Mouse (Mus musculus) neural tube, embryonic 15.5 days (tissue): Measurements from ENCODE around the gene Slit3. TPM values are rescaled to one million over a fixed set of nuclear protein-coding genes. Genes with fewer than 3 reads are reported as not detected.

Experiments
- ATAC-seq: fragments of 200-750 bp; cut with Nextera tagmentation; 2 replicates; pipeline ENCODE4 v1.8.0; 2017; ENCODE audit warnings: mild to moderate bottlenecking, moderate TSS enrichment, moderate library complexity; ENCODE audit not compliant: low FRiP score
- H3K27ac ChIP-seq: fragments of 300-500 bp; sonication (generic); replicated peaks from 2 replicates; pipeline ENCODE4 v1.5.1; 2015; ENCODE audit warnings: mild to moderate bottlenecking, inconsistent platforms
- H3K27me3 ChIP-seq: fragments of 300-500 bp; sonication (generic); replicated peaks from 2 replicates; pipeline ENCODE4 v1.6.1; 2015; ENCODE audit warnings: inconsistent platforms
- H3K36me3 ChIP-seq: fragments of 300-500 bp; sonication (generic); 2 replicates; pipeline ENCODE4 v1.6.1; 2015; ENCODE audit warnings: inconsistent platforms
- H3K4me1 ChIP-seq: fragments of 300-500 bp; sonication (generic); 2 replicates; pipeline ENCODE4 v1.6.1; 2015; ENCODE audit warnings: inconsistent platforms
- H3K4me2 ChIP-seq: fragments of 300-500 bp; sonication (generic); 2 replicates; pipeline ENCODE4 v1.6.1; 2015; ENCODE audit warnings: inconsistent platforms, mild to moderate bottlenecking, moderate library complexity
- H3K4me3 ChIP-seq: fragments of 300-500 bp; sonication (generic); replicated peaks from 2 replicates; pipeline ENCODE4 v1.5.1; 2015; ENCODE audit warnings: mild to moderate bottlenecking, inconsistent platforms
- H3K9ac ChIP-seq: fragments of 300-500 bp; sonication (generic); replicated peaks from 2 replicates; pipeline ENCODE4 v1.6.1; 2015; ENCODE audit warnings: mild to moderate bottlenecking, inconsistent platforms
- H3K9me3 ChIP-seq: fragments of 300-500 bp; sonication (generic); replicated peaks from 2 replicates; pipeline ENCODE4 v1.6.1; 2016; ENCODE audit warnings: inconsistent platforms
- WGBS: fragments of 180-500 bp; shearing (Covaris S2); methylation state at CpG from one replicate; pipeline ENCODE4 v1.1.7; 2015; ENCODE audit warnings: mixed read lengths; 5-methylcytosine and 5-hydroxymethylcytosine counted together
- polyA plus RNA-seq: library from polyadenylated mRNA; unstranded; fragments of >200 nt; fragmentation: Nextera tagmentation; extraction: Ambion mirVana; gene quantifications from 2 replicates; pipeline ENCODE4 v1.2.1, GENCODE M21; 2015

Gene Slit3
- polyA plus RNA-seq, 1 experiment from 2014 or later: 26.2 TPM

DNA sequence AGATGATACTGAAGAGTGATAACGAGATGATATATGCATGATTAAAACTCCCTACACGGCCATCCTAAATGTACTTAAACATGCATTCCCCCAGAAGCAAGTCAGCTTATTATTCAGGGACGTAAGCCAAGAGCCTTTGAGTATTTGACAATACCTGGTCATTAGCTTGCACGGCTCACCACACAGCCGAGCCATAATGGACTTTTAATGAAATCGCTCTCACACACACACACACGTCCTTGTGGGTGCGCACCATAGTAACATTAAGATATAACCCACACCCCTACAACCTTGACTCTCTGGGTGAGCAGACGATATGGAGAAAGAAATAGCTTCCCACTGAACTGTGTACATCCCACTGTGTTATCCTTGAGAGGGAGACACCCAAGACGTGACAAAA, 82.6 kb downstream of the Slit3 start:
- H3K27me3 ChIP-seq: peaks cover 22% of the 10 kb centered on the region
- H3K4me2 ChIP-seq: peak overlapping the region; percentile 32
- peaks cover 32% of the 10 kb centered on the region for H3K4me1 ChIP-seq
- H3K4me3 ChIP-seq: no peak overlapping the region
- no peak overlapping the region for H3K9ac ChIP-seq
- H3K27ac ChIP-seq: peak overlapping the region; percentile 28; the same call in 1 of the 2 replicates
- no peaks in the 10 kb centered on the region for H3K9me3 ChIP-seq
- WGBS: 13% methylated on average over 10 of the region's 10 CpGs
- no peaks in the 10 kb centered on the region for H3K36me3 ChIP-seq
- ATAC-seq: peak; percentile 57; the same call in 1 of the 2 replicates

DNA sequence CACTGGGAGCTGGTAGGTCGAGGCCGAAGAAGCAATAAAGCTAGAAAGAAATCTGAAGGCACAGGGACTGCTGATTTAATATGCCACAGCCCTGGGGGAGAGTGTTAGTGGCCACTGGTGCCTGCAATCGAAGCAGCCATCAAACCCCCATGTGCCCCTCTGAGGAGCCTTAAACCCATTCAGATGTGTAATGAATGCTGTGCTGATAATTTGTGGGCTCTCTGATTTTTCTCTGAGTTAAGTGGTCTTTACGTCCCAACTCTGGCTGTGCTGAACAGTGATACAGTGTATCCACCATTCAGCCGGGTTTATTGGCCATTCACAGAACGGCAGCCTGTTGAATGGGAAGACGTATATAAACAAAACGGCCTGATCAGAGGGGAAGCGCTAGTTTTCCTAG, 83.1 kb downstream of the Slit3 start:
- Histone ChIP-seq H3K9me3 (no peaks in the 10 kb centered on the region), H3K9ac (no peak overlapping the region), H3K4me3 (no peak overlapping the region), H3K27ac (peak overlapping the region; percentile 28; the same call in 1 of the 2 replicates), H3K27me3 (peaks cover 18% of the 10 kb centered on the region), H3K36me3 (no peaks in the 10 kb centered on the region), H3K4me1 (peaks cover 32% of the 10 kb centered on the region), H3K4me2 (peak overlapping the region; percentile 32)
- WGBS: 2% methylated on average over 9 of the region's 9 CpGs
- peak; percentile 74 for ATAC-seq

DNA sequence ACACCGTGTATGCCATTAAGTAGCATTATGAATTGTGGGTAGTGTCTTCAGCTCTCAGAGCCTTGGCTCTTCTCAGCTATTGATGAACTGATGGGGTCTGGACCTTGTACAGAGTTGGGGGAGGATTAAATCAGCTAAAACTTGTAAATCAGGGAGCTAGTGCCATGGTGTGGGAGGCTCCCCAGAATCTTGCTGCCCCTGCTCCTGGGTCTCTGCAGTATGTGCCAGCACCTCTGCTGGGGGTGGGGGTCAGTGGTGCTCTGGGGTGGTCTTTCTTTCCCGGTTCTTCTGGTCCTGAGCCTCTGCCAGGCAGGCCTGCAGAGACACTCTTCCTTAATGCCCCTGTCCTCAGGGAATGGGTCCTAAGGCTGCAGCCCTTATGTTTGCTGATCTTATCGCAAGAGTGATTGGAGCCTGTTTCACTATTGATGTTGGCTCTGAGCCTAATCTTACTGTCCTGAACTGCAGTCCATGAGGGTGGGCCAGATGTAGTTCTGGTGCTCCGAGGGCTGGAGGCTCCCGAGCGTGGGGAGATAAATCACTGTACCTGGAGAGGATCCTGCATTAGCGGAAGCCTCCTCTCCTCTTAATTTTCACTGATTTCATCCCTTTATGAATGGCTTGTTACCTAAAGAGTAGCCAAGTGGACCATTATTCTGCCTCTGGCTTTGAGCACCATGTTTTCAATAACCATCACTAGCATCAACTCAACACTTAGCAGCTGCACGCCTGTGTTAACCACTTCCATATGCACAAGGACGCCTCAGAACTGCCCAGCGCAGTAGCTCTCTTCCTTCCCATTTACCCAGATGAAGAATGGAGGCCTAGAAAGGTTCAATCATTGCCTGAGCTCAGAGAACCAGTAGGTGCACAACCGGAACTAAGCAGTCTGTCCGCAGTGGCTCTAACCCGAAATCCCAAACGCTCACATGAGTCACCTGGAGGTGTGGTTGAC, 90.0 kb downstream of the Slit3 start:
- ATAC-seq: no peak
- no peak overlapping the region for H3K27ac ChIP-seq
- no peaks in the 10 kb centered on the region for H3K36me3 ChIP-seq
- 75% methylated on average over 14 of the region's 14 CpGs for WGBS
- no peak overlapping the region for H3K4me2 ChIP-seq
- H3K9ac ChIP-seq: no peak overlapping the region
- H3K9me3 ChIP-seq: no peaks in the 10 kb centered on the region
- H3K27me3 ChIP-seq: peaks cover 4% of the 10 kb centered on the region; the same call in 1 of the 2 replicates
- no peak overlapping the region for H3K4me3 ChIP-seq
- peaks cover 4% of the 10 kb centered on the region; the same call in 1 of the 2 replicates for H3K4me1 ChIP-seq

DNA sequence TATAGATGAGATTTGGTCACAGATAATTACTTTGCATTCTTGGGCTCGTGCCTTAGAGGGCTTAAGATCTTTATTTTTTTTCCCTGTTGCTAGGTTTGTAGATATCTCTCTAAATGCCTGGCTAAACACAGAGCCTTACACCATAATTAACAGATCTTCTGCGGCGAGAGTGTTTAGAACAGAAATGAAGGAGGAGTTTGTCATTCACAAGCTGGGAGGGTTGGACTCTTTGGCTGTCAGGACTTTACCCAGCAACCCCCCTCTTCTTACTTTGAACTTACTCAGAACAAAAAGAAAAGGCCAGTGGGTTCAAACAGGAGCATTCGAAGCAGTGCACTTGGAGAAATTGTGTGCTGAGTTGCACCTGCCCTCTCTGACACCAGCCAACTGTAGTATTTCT, 103.0 kb downstream of the Slit3 start:
- Histone ChIP-seq H3K9me3 (no peaks in the 10 kb centered on the region), H3K4me3 (no peak overlapping the region), H3K27me3 (peaks cover 9% of the 10 kb centered on the region; the same call in 1 of the 2 replicates), H3K27ac (no peak overlapping the region), H3K4me2 (no peak overlapping the region), H3K36me3 (no peaks in the 10 kb centered on the region), H3K9ac (no peak overlapping the region), H3K4me1 (no peaks in the 10 kb centered on the region)
- no peak for ATAC-seq
- 20% methylated on average over 4 of the region's 4 CpGs for WGBS

DNA sequence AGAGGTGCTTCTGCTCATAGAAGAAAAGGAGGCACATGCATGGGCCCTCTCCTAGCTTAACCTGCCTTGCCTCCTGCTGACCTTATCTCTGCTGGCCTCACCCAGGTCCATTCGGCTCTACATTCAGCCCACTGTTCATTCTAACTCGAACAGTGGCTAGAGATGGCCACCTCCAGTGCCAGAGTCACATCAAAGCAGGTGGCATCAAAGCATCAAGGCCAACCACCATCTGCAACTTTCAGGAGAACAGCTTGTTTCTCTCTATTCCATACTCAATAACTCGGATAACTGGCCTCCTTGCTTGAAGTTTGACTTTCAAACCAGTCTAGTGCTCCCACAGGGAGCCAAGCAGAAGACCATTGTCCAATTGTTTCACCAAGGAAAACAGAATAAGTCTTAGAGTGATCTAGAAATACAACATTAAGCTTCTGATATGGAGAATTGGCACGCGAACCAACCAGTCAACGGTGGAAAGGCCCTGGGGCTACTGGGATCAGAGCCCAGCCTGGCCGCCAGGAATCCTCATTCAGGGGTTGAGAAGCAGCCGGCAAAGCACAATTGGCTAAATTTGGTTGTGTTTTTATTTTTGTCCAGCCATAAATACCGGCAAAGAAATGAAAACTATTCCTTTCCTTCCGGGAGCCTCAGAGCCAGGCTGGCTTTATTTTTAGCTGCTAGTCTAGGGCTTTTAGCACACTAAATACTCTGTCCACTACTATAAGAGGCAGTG, 110.5 kb downstream of the Slit3 start:
- WGBS: 76% methylated on average over 10 of the region's 10 CpGs
- Histone ChIP-seq H3K36me3 (no peaks in the 10 kb centered on the region), H3K9me3 (no peaks in the 10 kb centered on the region), H3K4me1 (no peaks in the 10 kb centered on the region), H3K9ac (no peak overlapping the region), H3K27ac (no peak overlapping the region), H3K4me2 (no peak overlapping the region), H3K27me3 (no peaks in the 10 kb centered on the region), H3K4me3 (no peak overlapping the region)
- ATAC-seq: no peak

DNA sequence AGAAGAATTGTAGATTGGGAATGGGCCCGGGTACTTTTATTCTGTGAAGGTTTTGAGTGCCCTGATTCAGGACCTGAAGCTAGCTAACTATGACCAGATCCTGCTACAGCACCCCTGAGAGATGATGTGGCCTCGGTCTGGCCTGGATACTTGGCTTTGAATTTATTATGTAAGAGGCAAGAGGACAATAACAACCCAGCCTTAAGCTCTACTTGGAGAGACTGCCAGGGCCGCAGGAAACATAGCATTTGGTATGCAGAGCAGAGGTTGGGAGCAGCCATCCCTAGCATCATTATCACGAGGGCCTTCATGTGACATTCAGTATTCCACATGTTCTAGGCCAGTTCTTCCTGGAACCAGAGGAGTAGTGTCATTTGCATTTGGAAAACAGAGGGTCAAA, 111.3 kb downstream of the Slit3 start:
- H3K4me1 ChIP-seq: no peaks in the 10 kb centered on the region
- no peak for ATAC-seq
- no peak overlapping the region for H3K27ac ChIP-seq
- H3K36me3 ChIP-seq: no peaks in the 10 kb centered on the region
- no peaks in the 10 kb centered on the region for H3K9me3 ChIP-seq
- H3K27me3 ChIP-seq: no peaks in the 10 kb centered on the region
- H3K4me2 ChIP-seq: no peak overlapping the region
- no peak overlapping the region for H3K9ac ChIP-seq
- H3K4me3 ChIP-seq: no peak overlapping the region
- WGBS: 89% methylated on average over 4 of the region's 4 CpGs

DNA sequence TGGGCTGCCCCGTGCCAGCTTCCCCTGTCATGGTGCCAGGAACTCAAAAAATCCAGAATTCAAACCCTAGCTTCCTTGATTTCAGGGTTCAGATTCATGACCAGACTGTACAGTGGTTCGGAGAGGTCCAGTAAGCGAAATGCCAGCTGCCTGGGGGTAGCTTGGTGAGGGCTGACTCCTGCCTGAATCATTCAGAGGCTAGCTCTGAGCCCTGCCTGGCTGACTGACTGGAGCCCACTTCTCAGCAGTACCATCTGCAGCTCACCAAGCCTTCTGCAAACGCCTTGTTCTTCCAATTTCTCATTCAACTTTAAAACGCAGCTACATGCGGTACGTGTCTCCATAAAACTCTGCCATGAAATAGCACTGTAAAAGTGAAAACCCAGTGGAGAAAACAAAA, 120.4 kb downstream of the Slit3 start:
- no peak overlapping the region for H3K9ac ChIP-seq
- no peak overlapping the region for H3K4me2 ChIP-seq
- no peak for ATAC-seq
- H3K9me3 ChIP-seq: no peaks in the 10 kb centered on the region
- H3K27ac ChIP-seq: no peak overlapping the region
- WGBS: 81% methylated on average over 7 of the region's 7 CpGs
- H3K36me3 ChIP-seq: no peaks in the 10 kb centered on the region
- H3K4me3 ChIP-seq: no peak overlapping the region
- H3K4me1 ChIP-seq: no peaks in the 10 kb centered on the region
- peaks cover 3% of the 10 kb centered on the region; the same call in 1 of the 2 replicates for H3K27me3 ChIP-seq

DNA sequence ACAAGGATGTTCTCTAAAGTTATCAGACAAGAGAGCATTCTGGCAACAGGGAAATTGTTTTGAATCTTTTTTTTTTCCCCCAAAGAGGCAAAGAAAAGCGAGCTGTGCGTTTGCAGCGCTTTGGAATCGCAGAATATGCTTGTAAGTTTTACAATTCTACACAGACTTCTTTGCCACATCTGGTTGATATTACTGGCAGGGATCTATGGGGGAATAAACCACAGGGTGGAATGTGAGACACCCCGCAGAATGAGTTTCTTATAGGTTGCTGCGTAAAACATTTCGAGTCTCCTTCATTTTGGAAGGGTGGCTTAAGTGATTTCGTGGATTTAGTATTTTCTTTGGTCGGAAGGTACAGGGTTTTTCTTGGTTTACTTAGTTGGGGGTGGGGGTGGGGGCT, 122.6 kb downstream of the Slit3 start:
- no peak overlapping the region for H3K9ac ChIP-seq
- 86% methylated on average over 9 of the region's 9 CpGs for WGBS
- H3K27ac ChIP-seq: no peak overlapping the region
- no peak overlapping the region for H3K4me3 ChIP-seq
- H3K9me3 ChIP-seq: no peaks in the 10 kb centered on the region
- ATAC-seq: no peak
- H3K36me3 ChIP-seq: no peaks in the 10 kb centered on the region
- peaks cover 7% of the 10 kb centered on the region for H3K4me1 ChIP-seq
- H3K27me3 ChIP-seq: peaks cover 8% of the 10 kb centered on the region; the same call in 1 of the 2 replicates
- no peak overlapping the region for H3K4me2 ChIP-seq

DNA sequence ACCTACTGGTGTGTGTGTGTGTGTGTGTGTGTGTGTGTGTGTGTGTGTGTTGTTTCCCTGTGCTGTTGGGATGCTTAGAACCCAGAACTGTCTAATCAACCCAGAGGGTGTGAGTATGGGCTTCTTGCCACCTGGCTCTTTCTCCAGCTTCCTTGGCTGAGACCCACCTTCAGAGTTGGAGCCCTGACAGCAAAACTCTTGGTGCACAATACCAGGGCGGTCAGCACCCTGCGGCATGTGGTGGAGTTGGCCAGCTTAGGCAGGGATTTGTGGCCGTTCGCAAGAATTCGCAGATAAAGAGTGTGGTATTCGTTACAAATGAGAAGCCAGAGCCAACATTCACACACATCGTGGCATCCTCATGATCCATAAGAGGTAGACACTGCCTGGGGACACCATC, 123.5 kb downstream of the Slit3 start:
- Histone ChIP-seq H3K4me3 (no peak overlapping the region), H3K9me3 (no peaks in the 10 kb centered on the region), H3K27ac (no peak overlapping the region), H3K4me2 (no peak overlapping the region), H3K27me3 (peaks cover 9% of the 10 kb centered on the region; the same call in 1 of the 2 replicates), H3K36me3 (no peaks in the 10 kb centered on the region), H3K9ac (no peak overlapping the region), H3K4me1 (peaks cover 8% of the 10 kb centered on the region)
- 90% methylated on average over 7 of the region's 7 CpGs for WGBS
- ATAC-seq: no peak

DNA sequence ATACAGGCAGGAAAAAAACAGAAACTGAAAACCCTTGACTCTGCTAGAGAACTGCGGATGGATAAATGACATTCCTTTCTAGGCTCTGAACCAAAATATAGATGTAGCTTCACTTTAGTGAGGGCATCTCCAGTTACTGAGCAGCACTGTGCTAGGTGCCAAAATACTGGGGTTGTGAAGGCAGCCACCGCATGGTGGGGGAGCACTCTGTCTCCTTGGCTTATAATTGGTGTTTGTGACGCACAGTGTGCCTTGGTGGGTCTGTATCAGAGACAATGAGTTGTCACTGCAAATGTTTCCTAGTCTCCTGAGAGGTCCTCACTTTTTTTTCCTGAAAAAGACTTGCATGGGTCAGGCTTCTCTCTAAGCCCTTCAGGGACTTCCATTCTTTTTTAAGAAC, 125.6 kb downstream of the Slit3 start:
- no peak overlapping the region for H3K27ac ChIP-seq
- peaks cover 20% of the 10 kb centered on the region for H3K4me1 ChIP-seq
- peaks cover 11% of the 10 kb centered on the region; the same call in 1 of the 2 replicates for H3K27me3 ChIP-seq
- no peaks in the 10 kb centered on the region for H3K36me3 ChIP-seq
- no peak overlapping the region for H3K9ac ChIP-seq
- ATAC-seq: no peak
- 63% methylated on average over 3 of the region's 3 CpGs for WGBS
- H3K4me3 ChIP-seq: no peak overlapping the region
- H3K9me3 ChIP-seq: no peaks in the 10 kb centered on the region
- no peak overlapping the region for H3K4me2 ChIP-seq

DNA sequence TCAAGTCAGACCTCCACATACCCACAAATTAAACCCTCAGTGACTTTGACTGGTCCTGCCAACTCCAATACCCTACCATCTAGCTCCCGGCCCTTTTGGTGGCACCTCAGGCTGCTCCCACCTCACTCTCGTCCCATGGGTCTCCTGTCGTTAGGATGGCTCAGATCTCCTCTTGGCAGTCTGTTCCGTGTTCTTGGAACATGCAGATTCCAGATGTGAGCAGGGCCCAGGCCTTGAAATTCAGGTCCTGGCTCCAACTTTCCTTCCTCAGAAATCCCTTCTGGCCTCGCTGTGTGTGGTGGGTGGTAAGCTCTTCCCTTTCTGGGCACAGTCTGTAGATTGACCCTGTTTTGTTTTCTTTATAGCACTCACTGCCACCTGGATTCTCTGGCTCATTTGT, 127.1 kb downstream of the Slit3 start:
- H3K9ac ChIP-seq: no peak overlapping the region
- no peaks in the 10 kb centered on the region for H3K9me3 ChIP-seq
- no peak overlapping the region for H3K4me3 ChIP-seq
- H3K4me1 ChIP-seq: peaks cover 21% of the 10 kb centered on the region
- H3K4me2 ChIP-seq: no peak overlapping the region
- H3K36me3 ChIP-seq: no peaks in the 10 kb centered on the region
- no peak overlapping the region for H3K27ac ChIP-seq
- no peak for ATAC-seq
- 76% methylated on average over 5 of the region's 5 CpGs for WGBS
- H3K27me3 ChIP-seq: peaks cover 12% of the 10 kb centered on the region; the same call in 1 of the 2 replicates
